Mouse (Mus musculus): Measurements from ENCODE around the gene Odf3l1. TPM values are rescaled to one million over a fixed set of nuclear protein-coding genes. Genes with fewer than 3 reads are reported as not detected.

The Odf3l1 gene
- total RNA-seq, 2 experiments from 2014 or later = not detected

Other genes with a start within 250 kb of the Odf3l1 start
- gene Lingo1, start 68.2 kb downstream of the Odf3l1 start, total RNA-seq (2021) = 100 to 1,000 TPM; 486 to 559 TPM
- gene Cspg4, start 354 bp upstream of the Odf3l1 start, total RNA-seq (2021) = 10 to 100 TPM; 17.2 to 18.5 TPM
- gene Snx33, start 63.7 kb upstream of the Odf3l1 start, total RNA-seq (2021) = 1 to 10 TPM; 6.7 to 7.6 TPM
- 10 to 100 TPM; 47.5 to 59.8 TPM for gene Imp3, start 72.8 kb upstream of the Odf3l1 start, total RNA-seq (2021)
- 10 to 100 TPM; 17.6 to 17.7 TPM for gene Snupn, start 86.2 kb upstream of the Odf3l1 start, total RNA-seq (2021)
- 10 to 100 TPM; 26.7 to 29.0 TPM for gene Ptpn9, start 130.2 kb upstream of the Odf3l1 start, total RNA-seq (2021)
- 10 to 100 TPM; 35.2 to 44.6 TPM for gene Sin3a, start 207.4 kb upstream of the Odf3l1 start, total RNA-seq (2021)